Mouse (Mus musculus) cortical plate, adult 2 months (tissue): Measurements from ENCODE around the gene Immp2l.

ENCODE experiments used
- CTCF ChIP-seq: fragments of 200-500 bp; IDR thresholded peaks from 2 replicates; pipeline ENCODE4 v1.5.1; 2011; ENCODE audit warnings: mild to moderate bottlenecking, control low read depth, low read length; ENCODE audit not compliant: insufficient read depth; ENCODE audit errors: extremely low read depth
- POLR2A ChIP-seq: fragments of 200-500 bp; IDR thresholded peaks from 2 replicates; pipeline ENCODE4 v1.6.1; 2011; ENCODE audit warnings: mild to moderate bottlenecking, low read length, control low read depth; ENCODE audit not compliant: insufficient read depth; ENCODE audit errors: extremely low read depth

DNA sequence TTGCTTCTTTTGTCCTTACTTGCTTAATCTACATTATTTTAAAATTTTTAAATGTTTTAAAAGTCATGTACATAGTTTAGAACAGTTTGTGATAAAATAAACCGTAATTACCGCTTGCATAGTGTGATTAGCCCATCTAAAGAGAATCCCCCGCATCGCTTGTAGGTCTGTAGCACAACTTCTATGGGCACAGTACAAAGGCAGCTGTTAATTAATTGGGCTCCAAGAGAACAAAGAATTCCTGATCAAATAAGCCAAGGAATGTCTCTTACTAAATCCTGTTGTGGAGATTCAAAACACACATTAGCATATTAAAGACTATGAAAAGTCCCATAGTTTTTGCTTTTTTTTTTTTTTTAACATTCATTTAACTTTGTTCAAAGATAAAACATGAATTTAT, 32.2 kb upstream of the Immp2l start:
- TF ChIP-seq POLR2A (no peak), CTCF (no peak)
